Mouse (Mus musculus): ENCODE measurements around the gene Zcchc8.
"Not testable (repeated sequence)": the region's sequence is repeated elsewhere in the genome, so short reads cannot be mapped to it uniquely, and the experiment has no call there.

The Zcchc8 gene

DNA sequence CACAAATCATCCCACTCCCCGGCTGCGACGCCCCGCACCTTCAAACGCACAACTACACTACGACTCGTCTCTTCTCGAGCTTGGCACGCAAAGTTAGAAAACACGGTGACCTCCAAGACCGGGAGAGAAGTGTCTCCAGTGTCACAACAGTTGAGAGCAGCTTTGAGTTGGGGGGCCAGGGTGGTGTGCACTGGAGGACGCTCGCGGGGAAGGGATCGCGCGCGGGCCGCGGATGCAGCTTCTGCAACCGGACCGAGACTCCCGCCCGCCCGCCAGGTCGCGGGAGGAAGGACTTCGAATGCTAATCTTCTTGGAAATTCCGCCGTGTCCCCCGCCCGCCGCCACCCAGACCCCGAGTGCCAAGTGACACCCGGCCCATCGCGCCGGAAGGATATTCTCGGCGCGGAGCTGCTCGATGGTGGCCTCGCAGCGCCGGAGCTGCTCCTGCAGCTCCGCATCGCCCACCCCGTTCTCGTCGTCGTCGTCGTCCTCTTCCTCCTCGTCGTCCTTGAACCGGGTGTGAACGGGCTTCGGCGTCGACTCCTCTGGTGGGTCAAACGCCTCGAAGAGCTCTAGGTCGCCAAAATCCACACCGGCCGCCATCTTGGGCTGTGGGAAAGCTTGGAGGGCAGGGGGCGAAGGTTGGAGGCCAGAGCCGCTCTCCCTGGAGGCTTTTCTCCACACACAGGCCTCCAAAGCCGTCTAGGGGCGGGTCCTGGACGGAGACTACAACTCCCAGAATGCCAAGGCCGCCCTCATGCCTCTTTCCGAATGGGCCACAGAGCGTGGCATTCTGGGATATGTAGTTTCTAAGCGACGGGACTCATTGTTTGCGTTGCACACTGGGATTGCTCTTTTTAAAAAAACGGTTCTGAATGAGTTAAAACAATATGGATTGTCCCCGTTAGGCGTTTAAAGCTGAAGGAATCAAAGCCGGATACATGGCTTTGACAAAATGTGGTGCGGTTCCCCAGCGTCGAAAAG is at the start of gene Zcchc8:
Gene Zcchc8, minus strand, starts transcription at position 773 of the 984 bp plus-strand sequence.
- peak; percentile 94 for DNase-seq (ENCODE audit: low read depth)

DNA sequence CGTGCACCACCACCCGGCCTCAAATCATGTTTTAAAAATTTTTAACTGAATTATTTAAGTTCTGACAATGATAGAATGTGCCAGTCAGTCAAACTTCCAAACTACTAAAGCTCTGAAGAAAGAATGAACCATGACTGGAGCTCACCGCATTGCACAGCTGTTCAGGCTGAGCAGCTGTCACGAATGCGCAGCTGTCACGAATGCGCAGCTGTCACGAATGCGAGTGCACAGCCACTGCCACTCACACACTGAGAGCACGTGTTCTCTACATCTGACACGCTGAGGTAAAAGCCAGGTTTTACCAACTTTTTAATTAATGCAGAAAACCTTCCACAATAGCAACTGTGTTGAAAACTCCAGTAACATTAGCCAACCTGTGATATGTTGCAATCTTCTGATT is 45.6 kb upstream of the Zcchc8 start:
- not testable (repeated sequence) for DNase-seq (ENCODE audit: low read depth)

DNA sequence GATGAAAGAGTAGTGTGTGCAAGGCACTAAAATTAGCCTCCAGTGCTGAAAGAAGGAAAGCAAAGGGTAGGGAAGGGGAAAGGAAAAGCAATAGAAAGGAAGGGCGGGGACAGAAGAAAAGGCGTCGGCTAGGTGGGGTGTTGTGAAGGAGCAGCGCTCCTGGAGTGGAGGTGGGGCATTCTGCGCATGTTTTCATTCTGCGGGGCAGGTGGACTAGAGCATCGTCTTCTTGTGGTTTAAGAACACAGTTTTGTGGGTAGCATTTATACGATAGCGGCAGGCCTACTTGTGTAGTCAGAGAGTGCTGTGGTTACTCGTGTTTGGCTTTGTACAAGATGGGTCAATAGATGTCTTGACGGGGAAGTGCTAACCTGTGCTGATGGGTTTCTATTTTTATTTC is 44.6 kb upstream of the Zcchc8 start:
- DNase-seq (ENCODE audit: low read depth) = no peak

DNA sequence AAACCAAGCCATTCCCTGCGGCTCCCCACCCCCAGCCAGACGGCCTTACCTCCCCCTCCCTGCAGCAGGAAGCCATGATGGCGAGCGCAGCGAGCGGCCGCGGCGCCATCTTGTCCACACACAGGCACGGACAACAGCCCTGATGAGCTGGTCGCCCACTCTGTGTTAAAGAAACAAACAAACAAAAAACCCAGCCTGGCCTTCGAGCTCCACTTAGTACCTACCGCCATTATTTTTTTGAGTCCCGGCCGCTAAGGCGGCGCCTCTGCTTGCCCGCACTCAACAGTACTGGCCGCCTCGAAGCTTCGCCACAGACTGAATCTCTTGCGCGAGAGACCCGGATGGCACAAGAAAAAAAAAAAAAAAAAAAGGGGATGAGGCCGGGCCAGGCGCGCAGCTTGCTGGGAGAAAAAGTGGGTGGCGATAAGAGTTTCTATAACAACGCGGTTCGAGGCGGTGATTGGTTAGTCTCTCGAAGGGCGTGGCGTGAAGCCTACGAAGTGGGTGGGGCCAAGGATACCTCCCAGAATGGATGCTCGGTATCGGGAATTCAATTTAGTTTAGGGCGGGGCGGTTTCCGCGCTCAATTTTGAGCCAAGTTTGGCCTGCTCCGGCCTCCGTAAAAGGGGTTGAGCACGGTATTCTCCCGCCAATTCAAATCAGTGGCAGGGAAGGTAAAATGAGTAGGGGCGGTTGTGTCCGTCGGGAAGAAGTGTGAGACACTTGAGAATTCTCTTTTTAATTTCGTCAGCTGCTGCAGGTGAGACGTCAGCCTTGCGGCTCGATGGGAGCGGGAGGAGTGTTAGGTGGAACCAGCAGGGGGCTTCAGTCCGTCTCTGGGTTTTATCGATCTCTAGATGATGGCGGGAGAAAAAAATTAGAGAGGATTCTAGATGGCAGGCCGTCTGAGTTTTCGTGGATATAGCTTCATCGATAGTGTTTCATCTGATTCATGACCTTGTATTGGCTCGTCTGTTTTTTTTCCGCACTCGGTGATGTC is 28.5 kb upstream of the Zcchc8 start, which contains the start of the genes Rsrc2 and Kntc1:
Gene Rsrc2, minus strand, starts transcription at position 350 of the 1,000 bp plus-strand sequence.
Gene Kntc1, plus strand, starts transcription at position 652 of the 1,000 bp plus-strand sequence.
- DNase-seq (ENCODE audit: low read depth) = peak; percentile 99

DNA sequence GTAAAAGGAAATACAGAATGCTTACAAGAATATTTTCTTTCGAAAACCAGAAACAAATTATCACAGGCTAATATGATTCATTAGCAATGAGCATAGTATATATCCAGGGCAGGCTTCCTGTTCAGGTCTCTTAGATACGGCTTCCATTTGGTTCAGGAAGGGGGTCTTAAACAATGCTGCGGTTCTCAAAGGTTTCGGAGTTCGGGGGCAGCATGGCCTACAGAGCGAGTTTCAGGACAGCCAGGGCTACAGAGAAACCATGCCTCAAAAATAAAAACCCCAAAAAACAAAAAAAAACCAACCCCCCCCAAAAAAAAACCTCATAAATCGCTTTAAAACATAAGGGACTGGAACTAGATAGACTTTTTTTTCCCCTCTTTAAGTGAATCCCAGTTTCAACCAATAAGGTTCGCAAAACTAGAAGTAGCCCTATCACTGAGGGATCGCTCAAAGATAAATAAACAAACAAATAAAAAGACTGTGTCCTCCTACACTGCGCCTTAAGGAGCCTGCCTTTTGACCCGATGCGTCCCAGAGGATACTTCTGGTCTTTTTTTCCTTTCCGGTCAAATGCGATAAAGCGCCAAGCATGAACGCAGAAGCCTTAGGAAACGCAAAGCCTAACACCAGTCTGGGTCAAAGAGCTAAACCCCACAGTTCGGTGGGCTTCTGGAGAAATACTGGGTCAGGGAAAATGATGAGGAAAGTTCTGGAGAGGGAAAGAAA is 27.6 kb upstream of the Zcchc8 start:
- DNase-seq (ENCODE audit: low read depth) = no peak

DNA sequence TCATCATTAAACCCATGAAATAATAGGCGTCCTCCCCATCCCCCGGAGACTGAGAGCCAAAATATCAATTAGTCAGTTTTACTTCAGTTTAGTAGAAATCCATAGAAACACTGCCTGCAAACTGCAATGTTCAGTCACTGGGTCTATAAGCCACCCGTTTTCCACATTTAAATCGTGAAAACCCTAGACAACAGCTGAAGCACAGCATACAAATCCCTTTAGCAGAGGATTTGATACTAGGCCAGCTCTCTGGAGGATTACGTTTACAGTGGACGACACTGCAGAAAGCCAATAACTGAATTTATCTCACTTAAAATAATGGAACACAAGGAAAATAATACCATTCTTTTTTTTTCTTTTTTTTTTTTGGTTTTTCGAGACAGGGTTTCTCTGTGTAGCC is 26.7 kb upstream of the Zcchc8 start:
- no peak for DNase-seq (ENCODE audit: low read depth)

DNA sequence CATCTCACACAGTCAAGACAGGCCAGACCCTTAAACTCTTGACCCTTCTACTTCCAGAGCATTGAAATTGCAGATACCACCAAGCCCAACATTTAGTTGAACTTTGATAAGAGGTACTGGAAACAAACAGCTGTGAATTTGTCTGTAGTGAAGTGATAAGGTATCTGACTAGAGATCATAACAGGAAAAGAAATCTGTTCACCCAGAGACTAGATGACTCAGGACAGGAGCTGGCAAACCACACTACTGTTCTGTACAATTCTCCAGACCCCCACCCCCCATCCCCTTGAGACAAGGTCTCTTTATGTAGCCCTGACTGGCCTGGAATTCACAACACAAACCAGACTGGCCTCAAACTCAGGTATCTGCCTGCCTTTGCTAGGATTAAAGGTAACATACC is 25.4 kb upstream of the Zcchc8 start:
- DNase-seq (ENCODE audit: low read depth) = no peak

DNA sequence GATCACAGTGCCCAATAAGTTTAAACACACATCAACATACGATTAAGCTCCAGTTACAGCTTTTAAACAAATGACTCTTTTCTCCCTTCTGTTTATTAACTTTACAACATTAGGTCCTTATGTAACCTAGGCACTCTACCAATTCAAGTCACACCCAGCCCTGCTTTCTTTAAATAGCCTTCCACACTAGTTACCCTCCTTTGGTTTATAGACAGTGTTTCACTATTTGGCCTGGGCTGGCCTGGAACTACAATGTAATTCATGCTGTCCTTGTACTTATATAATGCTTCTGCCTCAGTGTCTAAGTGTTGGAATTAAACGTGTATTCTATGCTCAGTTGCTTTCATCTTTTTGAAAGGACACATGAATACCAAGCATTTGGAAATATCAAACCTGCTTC is 23.5 kb upstream of the Zcchc8 start:
- DNase-seq (ENCODE audit: low read depth) = no peak

DNA sequence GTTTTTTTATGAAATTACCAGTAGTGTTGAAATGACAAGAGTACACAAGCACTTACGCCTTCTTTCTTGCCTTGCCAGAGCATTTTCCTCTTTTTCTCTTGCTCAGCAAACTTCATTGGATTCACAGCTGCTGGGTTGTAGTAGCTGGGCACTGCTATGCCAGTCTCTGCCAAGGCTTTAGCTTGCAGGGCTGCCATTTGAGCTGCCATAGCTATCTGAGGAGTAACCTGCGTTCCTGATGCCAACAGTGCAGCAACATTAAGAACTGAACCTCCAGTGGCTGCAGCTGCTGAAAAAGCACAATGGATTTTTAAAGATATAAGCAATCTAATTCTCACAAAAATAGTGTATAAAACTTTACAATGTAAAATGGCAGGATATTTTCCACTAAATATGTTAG is 10.1 kb upstream of the Zcchc8 start:
- DNase-seq (ENCODE audit: low read depth) = no peak

DNA sequence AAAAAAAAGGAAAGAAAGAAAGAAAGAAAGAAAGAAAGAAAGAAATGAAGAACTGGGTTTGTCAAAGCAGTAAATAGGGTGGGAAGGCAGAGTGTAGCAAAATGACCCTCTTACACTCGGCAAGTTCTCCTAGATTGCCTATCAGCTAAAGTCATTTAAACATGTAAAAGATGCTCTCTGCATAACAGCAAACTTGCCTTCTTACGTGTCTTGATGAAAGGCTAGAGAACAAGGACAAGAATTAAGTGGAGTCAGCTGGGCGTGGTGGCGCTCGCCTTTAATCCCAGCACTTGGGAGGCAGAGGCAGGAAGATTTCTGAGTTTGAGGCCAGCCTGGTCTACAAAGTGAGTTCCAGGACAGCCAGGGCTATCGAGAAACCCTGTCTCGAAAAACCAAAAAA is 2.9 kb upstream of the Zcchc8 start:
- DNase-seq (ENCODE audit: low read depth) = not testable (repeated sequence)

DNA sequence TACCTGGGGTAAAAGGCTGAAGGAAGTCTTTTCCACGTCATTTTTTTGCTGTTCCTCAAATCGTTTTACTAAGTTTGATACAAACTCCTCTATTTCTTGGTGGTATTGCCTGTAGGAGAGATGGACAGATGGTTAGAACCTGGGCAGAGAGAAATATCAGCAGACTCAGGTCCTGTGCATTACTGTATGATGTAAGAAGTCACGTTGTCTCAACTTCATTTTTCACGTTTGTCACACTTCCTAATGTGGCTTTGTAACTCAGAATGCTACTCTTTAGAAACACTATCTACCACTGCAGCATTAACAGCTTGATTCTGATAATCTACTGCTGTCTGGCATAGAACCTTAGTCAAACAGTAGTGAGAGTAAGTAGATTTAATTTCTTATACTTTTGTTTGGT is 6.3 kb downstream of the Zcchc8 start:
- DNase-seq (ENCODE audit: low read depth) = no peak

DNA sequence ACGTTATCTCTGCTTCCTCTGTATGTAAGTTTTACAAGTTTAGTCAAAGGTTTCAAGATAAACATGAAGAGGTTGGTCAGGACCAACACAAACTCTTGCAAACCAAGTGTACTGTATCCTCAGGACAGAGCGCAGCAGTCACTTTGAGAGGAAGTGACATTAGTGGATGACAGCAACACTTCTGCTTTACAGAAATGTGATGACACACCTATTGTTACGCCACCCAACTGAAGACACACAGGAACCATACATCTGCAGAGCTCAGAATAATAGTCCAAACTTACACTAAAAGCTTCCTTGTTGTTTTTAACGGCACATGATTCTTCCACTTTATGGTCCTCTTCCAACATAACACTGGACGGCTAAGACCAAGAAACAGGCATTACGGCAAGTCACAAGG is 7.1 kb downstream of the Zcchc8 start:
- no peak for DNase-seq (ENCODE audit: low read depth)

DNA sequence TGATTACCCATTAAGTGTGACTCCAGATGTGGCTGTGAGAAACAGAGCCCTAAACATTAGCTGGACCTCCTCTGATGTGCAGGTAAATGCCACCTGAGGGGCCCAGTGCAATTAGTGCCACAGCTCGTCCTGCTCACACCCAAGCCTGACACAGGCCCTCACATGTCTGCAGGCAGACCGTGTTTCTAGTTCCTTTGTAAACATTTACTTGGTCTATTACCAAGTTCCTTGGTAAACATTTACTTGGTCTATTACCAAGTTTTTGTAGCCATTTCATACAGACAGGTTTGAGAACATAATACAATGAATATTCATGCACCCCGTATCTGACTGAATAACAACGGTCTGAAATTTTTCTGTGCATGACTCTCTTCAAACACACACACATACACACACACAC is 11.3 kb downstream of the Zcchc8 start:
- no peak for DNase-seq (ENCODE audit: low read depth)

DNA sequence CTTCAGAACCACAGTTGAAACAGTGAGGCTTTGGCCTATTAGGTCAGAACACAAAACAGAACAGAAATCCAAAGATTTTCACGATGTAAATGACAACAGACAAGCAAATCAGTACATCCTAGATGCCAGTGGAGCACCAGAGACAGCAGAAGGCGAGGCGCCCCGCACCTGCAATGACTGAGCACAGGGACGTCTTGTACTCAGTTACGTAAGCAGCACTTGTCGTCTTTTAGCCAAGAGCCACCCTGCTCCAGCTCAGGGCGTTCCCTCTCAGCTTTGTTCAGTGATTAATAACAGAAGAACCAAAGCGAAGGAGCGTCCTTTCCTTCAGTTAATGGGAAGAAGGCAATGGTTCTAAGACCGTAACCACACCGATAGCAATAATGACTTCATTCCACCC is 12.3 kb downstream of the Zcchc8 start:
- no peak for DNase-seq (ENCODE audit: low read depth)

DNA sequence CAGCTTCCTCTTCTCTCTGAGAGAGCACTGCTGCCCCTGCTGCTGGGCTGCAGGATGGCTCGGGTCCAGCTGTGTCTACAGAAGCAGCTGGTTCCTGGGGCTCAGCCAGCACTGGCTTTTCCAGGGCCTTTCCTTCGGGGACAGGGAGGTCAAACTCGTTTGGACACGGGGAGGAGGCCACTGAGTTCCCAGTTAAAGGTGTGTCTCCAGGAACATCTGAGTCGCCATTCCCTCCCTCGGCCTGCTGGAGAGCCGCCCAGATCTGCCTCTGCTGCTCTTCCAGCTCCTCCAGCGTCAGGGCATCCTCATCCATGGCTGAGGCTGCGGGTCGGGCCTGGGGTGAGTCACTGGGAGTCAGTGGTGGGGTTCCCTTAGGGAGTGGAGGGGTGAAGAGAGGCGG is 20.3 kb downstream of the Zcchc8 start:
- peak; percentile 40 for DNase-seq (ENCODE audit: low read depth)

DNA sequence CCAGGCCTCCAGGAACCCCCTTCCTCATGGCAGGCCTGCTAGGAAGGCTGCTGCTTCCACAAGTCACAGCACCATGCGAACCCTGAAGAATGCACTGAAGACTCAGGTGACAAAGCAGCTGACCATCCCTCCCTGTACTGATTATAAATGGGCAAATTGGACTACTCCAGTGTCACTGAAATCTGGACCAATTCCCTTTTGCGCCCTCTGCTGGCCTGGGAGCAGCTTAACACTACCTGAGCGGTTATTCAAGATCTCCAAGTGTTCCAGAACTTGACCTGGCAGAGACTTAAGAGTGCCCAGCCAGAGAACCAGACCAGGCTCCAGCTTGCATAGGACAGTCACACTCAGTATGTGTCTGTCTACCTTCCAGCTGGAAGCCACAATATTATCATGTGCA is 21.7 kb downstream of the Zcchc8 start:
- no peak for DNase-seq (ENCODE audit: low read depth)

DNA sequence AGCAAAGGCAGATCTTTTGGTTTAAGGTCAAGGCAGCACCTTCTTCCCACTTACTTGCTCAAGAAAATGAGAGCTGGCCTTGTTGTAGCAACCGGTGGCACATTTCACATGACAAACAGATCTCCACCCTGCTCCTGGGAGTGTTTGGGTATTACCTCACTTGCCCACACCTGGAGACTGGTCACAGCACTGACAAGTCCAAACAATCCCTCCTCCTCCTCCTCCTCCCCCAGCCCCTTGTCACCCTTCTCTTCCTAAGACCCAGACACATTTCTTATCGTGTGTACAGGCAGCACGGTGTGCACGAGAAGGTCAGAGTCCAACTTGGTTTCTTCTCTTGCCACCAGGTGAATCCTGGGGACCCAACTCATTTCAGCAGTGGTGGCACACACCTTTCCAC is 23.9 kb downstream of the Zcchc8 start:
- DNase-seq (ENCODE audit: low read depth) = no peak

DNA sequence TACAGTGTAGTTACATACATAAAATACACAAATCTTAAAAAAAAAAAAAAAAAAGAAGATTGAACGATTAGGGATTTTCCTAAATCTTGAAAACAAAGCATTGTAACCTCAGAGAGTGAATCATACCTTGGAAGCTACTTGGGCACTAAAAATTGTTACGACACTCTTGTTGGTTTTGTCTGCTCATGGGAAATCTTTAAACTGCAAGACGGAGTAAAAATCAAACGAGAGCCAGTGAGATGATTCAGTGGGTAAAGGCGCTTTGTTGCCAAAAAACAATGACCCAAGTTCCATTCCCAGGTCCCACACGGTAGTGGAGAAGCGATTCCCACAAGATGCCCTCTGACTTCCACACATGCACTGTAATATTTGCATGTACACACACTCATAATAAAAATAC is 24.7 kb downstream of the Zcchc8 start:
- peak; percentile 91 for DNase-seq (ENCODE audit: low read depth)

DNA sequence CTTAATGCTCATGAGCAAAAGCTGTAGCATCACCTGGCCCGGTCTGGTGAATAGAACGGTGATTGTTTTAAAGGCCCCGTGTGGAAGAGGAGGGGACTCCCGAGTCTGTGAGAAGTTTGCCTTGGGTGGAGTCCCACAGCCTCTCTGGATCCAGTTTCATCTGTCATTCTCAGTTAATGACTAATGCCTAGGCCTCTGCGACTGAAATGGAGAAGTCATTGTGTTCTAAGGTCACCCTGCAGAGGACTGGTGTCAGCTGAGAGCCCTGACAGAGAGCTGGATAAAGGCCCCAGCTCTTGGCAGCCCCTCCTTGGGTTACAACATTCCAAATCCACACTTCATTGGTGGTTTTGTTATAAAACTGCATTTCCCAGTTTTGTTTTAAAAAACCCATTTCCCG is 26.4 kb downstream of the Zcchc8 start:
- DNase-seq (ENCODE audit: low read depth) = peak; percentile 93

DNA sequence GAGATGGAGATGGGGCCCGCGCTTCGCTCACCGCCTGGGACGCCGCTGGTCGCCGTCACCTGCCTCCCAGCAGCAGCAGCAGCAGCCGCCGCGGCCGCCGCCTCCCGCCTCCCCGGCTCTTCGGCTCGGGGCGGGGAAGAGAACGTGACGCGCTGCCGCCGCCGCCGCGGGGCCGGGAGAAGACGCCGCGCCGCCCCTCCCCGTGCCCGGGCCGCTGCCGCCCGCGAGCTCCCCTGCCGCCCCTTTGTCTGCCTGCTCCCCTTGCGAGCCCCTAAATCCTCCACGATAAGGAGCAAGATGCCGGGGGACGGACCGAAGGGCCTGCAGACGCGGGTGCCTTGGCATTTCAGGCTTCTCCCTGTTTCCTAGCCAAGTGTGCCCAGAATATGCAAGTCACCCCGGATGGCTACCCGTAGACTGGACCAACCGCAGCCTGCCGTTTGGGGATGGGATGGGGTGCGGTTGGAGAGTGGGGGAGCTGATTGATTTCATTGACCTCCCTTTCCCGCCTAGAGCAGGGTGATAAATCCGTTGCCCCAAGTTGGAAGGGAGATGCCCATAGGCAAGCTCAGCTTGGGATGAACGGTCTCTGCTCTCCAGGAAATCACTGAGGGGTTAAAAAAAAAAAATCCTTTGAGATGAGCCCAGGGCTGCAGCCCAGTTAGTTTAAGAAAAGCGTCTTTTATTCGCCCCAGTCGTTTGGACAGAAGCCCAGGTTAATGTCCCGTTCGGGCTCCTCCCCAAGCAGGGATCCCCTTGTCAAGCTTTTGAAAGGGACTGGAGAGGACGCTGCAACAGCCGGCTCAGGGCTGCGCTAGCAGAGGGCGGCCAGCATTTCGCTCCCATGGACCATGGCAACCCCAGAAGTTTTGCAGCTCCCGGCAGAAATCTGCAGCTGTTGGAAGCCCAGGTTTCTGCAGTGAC is 36.4 kb downstream of the Zcchc8 start, which contains the start of gene Clip1:
Gene Clip1, minus strand, starts transcription at position 398 of the 924 bp plus-strand sequence.
- DNase-seq (ENCODE audit: low read depth) = no peak
